Mouse (Mus musculus): ENCODE measurements around the gene Afap1. TPM values are rescaled to one million over a fixed set of nuclear protein-coding genes. Genes with fewer than 3 reads are reported as not detected.

Afap1 gene
- total and polyA plus RNA-seq, 3 experiments, result 0.03 to 0.04 TPM; not detected in 1

GRCm38 (mm10) chr5:35920076-35920475 lies 27.0 kb downstream of the Afap1 start:
- no peak overlapping the region for H3K9ac ChIP-seq (ENCODE audit: control insufficient read depth, low read depth, low read length, poor library complexity, severe bottlenecking)
- H3K4me1 ChIP-seq (ENCODE audit: control insufficient read depth in 1 of 2, insufficient read depth in 2 of 2, low read length in 2 of 2), result no peaks in the 10 kb centered on the region
- no peaks in the 10 kb centered on the region for H3K9me3 ChIP-seq (replicated peaks; ENCODE audit: insufficient read depth, low read length)
- no peaks in the 10 kb centered on the region for H3K36me3 ChIP-seq (ENCODE audit: control insufficient read depth in 1 of 2, insufficient read depth in 2 of 2, low read length in 2 of 2)
- H3K4me3 ChIP-seq (ENCODE audit: control insufficient read depth in 1 of 2, insufficient read depth in 1 of 2, low read depth in 2 of 2, low read length in 2 of 2), result no peak overlapping the region
- H3K27ac ChIP-seq (ENCODE audit: control insufficient read depth, low read depth, low read length), result no peak overlapping the region
- H3K27me3 ChIP-seq (ENCODE audit: control insufficient read depth in 1 of 2, insufficient read depth in 2 of 2, low read length in 2 of 2), result no peaks in the 10 kb centered on the region
- TF ChIP-seq KAT2A (conservative IDR thresholded peaks at IDR 0.05; ENCODE audit: low read depth, low read length) (no peak), RAD21 (IDR thresholded peaks at IDR 0.05; ENCODE audit: low read depth, low read length) (no peak)
- H3K79me2 ChIP-seq (ENCODE audit: control insufficient read depth, insufficient read depth, low read length, poor library complexity), result no peaks in the 10 kb centered on the region
- DNase-seq (ENCODE audit: low read depth, low spot score), result no peak

GRCm38 (mm10) chr5:35920557-35920956 lies 27.4 kb downstream of the Afap1 start:
- Histone ChIP-seq H3K27me3 (ENCODE audit: control insufficient read depth in 1 of 2, insufficient read depth in 2 of 2, low read length in 2 of 2) (no peaks in the 10 kb centered on the region), H3K4me1 (ENCODE audit: control insufficient read depth in 1 of 2, insufficient read depth in 2 of 2, low read length in 2 of 2) (no peaks in the 10 kb centered on the region), H3K9me3 (replicated peaks; ENCODE audit: insufficient read depth, low read length) (no peaks in the 10 kb centered on the region), H3K4me3 (ENCODE audit: control insufficient read depth in 1 of 2, insufficient read depth in 1 of 2, low read depth in 2 of 2, low read length in 2 of 2) (no peak overlapping the region), H3K79me2 (ENCODE audit: control insufficient read depth, insufficient read depth, low read length, poor library complexity) (no peaks in the 10 kb centered on the region), H3K36me3 (ENCODE audit: control insufficient read depth in 1 of 2, insufficient read depth in 2 of 2, low read length in 2 of 2) (no peaks in the 10 kb centered on the region), H3K27ac (ENCODE audit: control insufficient read depth, low read depth, low read length) (no peak overlapping the region), H3K9ac (ENCODE audit: control insufficient read depth, low read depth, low read length, poor library complexity, severe bottlenecking) (no peak overlapping the region)
- no peak for DNase-seq (ENCODE audit: low read depth, low spot score)
- TF ChIP-seq CTCF (IDR thresholded peaks at IDR 0.05 in 2 of 3, conservative IDR thresholded peaks at IDR 0.05 in 1 of 3; ENCODE audit: control insufficient read depth in 1 of 3, insufficient read depth in 1 of 3, low read depth in 2 of 3, low read length in 3 of 3, poor library complexity in 1 of 3, severe bottlenecking in 1 of 3) (no peak), RCOR1 (IDR thresholded peaks at IDR 0.05; ENCODE audit: low read depth, low read length) (no peak), UBTF (IDR thresholded peaks at IDR 0.05; ENCODE audit: borderline replicate concordance, insufficient read depth, low read depth, low read length) (no peak), HCFC1 (IDR thresholded peaks at IDR 0.05; ENCODE audit: low read depth, low read length) (no peak), SMC3 (IDR thresholded peaks at IDR 0.05; ENCODE audit: low read depth, low read length) (no peak), ZNF384 (IDR thresholded peaks at IDR 0.05; ENCODE audit: low read depth, low read length) (no peak), E2F4 (IDR thresholded peaks at IDR 0.05; ENCODE audit: borderline replicate concordance, low read depth, low read length) (no peak), GABPA (IDR thresholded peaks at IDR 0.05; ENCODE audit: low read depth, low read length) (no peak), ELF1 (IDR thresholded peaks at IDR 0.05; ENCODE audit: low read depth, low read length) (no peak), MAX (IDR thresholded peaks at IDR 0.05; ENCODE audit: low read length) (no peak), JUND (IDR thresholded peaks at IDR 0.05; ENCODE audit: low read depth, low read length) (no peak)

- no peaks in the 10 kb centered on the region for H3K9me3 ChIP-seq (replicated peaks; ENCODE audit: insufficient read depth, low read length)
- no peaks in the 10 kb centered on the region for H3K79me2 ChIP-seq (ENCODE audit: control insufficient read depth, insufficient read depth, low read length, poor library complexity)
- no peaks in the 10 kb centered on the region for H3K4me1 ChIP-seq (ENCODE audit: control insufficient read depth in 1 of 2, insufficient read depth in 2 of 2, low read length in 2 of 2)
- TF ChIP-seq ETS1 (IDR thresholded peaks at IDR 0.05; ENCODE audit: low read depth, low read length) (no peak), CHD2 (IDR thresholded peaks at IDR 0.05; ENCODE audit: low read length) (no peak), ZNF384 (IDR thresholded peaks at IDR 0.05; ENCODE audit: low read depth, low read length) (no peak), JUND (IDR thresholded peaks at IDR 0.05; ENCODE audit: low read depth, low read length) (no peak), HCFC1 (IDR thresholded peaks at IDR 0.05; ENCODE audit: low read depth, low read length) (no peak), MAZ (IDR thresholded peaks at IDR 0.05; ENCODE audit: low read depth, low read length) (no peak), POLR2A (IDR thresholded peaks at IDR 0.05; ENCODE audit: control insufficient read depth in 1 of 2, insufficient read depth in 1 of 2, low read depth in 1 of 2, low read length in 2 of 2, poor library complexity in 1 of 2) (no peak), E2F4 (IDR thresholded peaks at IDR 0.05; ENCODE audit: borderline replicate concordance, low read depth, low read length) (no peak), NRF1 (IDR thresholded peaks at IDR 0.05; ENCODE audit: insufficient read depth, low read depth, low read length, poor library complexity, severe bottlenecking) (no peak), POLR2AphosphoS2 (IDR thresholded peaks at IDR 0.05; ENCODE audit: low read length) (no peak), EP300 (IDR thresholded peaks at IDR 0.05; ENCODE audit: low read depth in 1 of 2, low read length in 2 of 2) (no peak), MYC (IDR thresholded peaks at IDR 0.05; ENCODE audit: low read depth, low read length) (no peak)
- no peak for DNase-seq (ENCODE audit: low read depth, low spot score)
- no peak overlapping the region for H3K4me3 ChIP-seq (ENCODE audit: control insufficient read depth in 1 of 2, insufficient read depth in 1 of 2, low read depth in 2 of 2, low read length in 2 of 2)
- no peaks in the 10 kb centered on the region for H3K27me3 ChIP-seq (ENCODE audit: control insufficient read depth in 1 of 2, insufficient read depth in 2 of 2, low read length in 2 of 2)
- no peak overlapping the region for H3K9ac ChIP-seq (ENCODE audit: control insufficient read depth, low read depth, low read length, poor library complexity, severe bottlenecking)
- no peaks in the 10 kb centered on the region for H3K36me3 ChIP-seq (ENCODE audit: control insufficient read depth in 1 of 2, insufficient read depth in 2 of 2, low read length in 2 of 2)
- no peak overlapping the region for H3K27ac ChIP-seq (ENCODE audit: control insufficient read depth, low read depth, low read length)
Measured at GRCm38 (mm10) chr5:35921141-35921540, 28.0 kb downstream of the Afap1 start.
